25 mouse cellular contexts compared by ENCODE assay signal in genomic region chr15:77168781-77169180, GRCm38 (mm10).
"Had no signal": no experiment of that assay in that cellular context is flagged by ENCODE, and none has a peak within 500 bp of the region (broad histone marks: within the 10 kb centered on the region; RNA-seq: fewer than 3 reads in every experiment).

No protein-coding gene starts in this region.

- ATAC-seq: hindbrain, embryonic 16.5 days; inflammation-experienced regulatory T-cells, adult 6 months; intestine, embryonic 15.5 days; intestine, postnatal 0 days had no signal

- DNase-seq: gastrocnemius, postnatal 14 days; gastrocnemius, postnatal 36 days; heart, adult 18-20 months; heart, postnatal 10 days; heart, postnatal 4 days; kidney, adult 18-20 months; kidney, adult 8-10 months; kidney, postnatal 10 days; kidney, postnatal 25 days; kidney, postnatal 4 days; liver; liver, embryonic 13.5 days had no signal

- H3K4me3 ChIP-seq: heart, embryonic 10.5 days; heart, embryonic 12.5 days; hindbrain, embryonic 10.5 days; hindbrain, embryonic 12.5 days; intestine, embryonic 15.5 days; layer of hippocampus, adult 2 months; left cerebral cortex, adult 2 months; limb, embryonic 10.5 days; limb, embryonic 12.5 days; liver, embryonic 13.5 days; liver, embryonic 15.5 days had no signal
